Mouse (Mus musculus) heart, adult 2 months (tissue): ENCODE measurements around the gene Cubn.

Experiments
- EP300 ChIP-seq: fragments of 200-500 bp; IDR thresholded peaks from 2 replicates; pipeline ENCODE4 v1.6.1; 2011; ENCODE audit warnings: low read depth, low read length, control low read depth; ENCODE audit not compliant: insufficient read depth
- POLR2A ChIP-seq: fragments of 200-500 bp; IDR thresholded peaks from 2 replicates; pipeline ENCODE4 v1.6.1; 2011; ENCODE audit warnings: mild to moderate bottlenecking, low read depth, low read length, control low read depth; ENCODE audit not compliant: insufficient read depth

GRCm38 (mm10) chr2:13409767-13410519 is 81.7 kb downstream of the Cubn start:
- TF ChIP-seq POLR2A (no peak), EP300 (no peak)
